Mouse (Mus musculus) liver, adult 2 months (tissue): Measurements from ENCODE around the gene Wdr17. TPM values are rescaled to one million over a fixed set of nuclear protein-coding genes. Genes with fewer than 3 reads are reported as not detected.

Experiments used
- DNase-seq: peaks from one replicate; pipeline ENCODE4 v3.0.0-alpha.2; 2011; ENCODE audit warnings: low read depth, low spot score; ENCODE audit errors: extremely low read depth
- H3K27ac ChIP-seq: fragments of 200-500 bp; replicated peaks from 2 replicates; pipeline ENCODE4 v1.5.1; 2012; ENCODE audit warnings: low read depth, mild to moderate bottlenecking, control low read depth, inconsistent platforms, low read length; ENCODE audit not compliant: insufficient read depth
- H3K27me3 ChIP-seq: fragments of 200-500 bp; 2 replicates; pipeline ENCODE4 v1.6.1; 2012; ENCODE audit warnings: mild to moderate bottlenecking, moderate library complexity, low read length, inconsistent platforms; ENCODE audit not compliant: control insufficient read depth, insufficient read depth
- H3K36me3 ChIP-seq: fragments of 200-500 bp; 2 replicates; pipeline ENCODE4 v1.6.1; 2012; ENCODE audit warnings: low read length, inconsistent platforms; ENCODE audit not compliant: control insufficient read depth, insufficient read depth
- H3K4me1 ChIP-seq: fragments of 200-500 bp; 2 replicates; pipeline ENCODE4 v1.6.1; 2011; ENCODE audit warnings: low read length; ENCODE audit not compliant: control insufficient read depth, insufficient read depth
- H3K4me3 ChIP-seq: fragments of 200-500 bp; 2 replicates; pipeline ENCODE4 v1.5.1; 2011; ENCODE audit warnings: low read depth, mild to moderate bottlenecking, control low read depth, low read length, moderate library complexity; ENCODE audit not compliant: insufficient read depth
- H3K79me2 ChIP-seq: fragments of 200-500 bp; 2 replicates; pipeline ENCODE4 v1.6.1; 2012; ENCODE audit warnings: inconsistent platforms, mild to moderate bottlenecking, low read length, moderate library complexity; ENCODE audit not compliant: control insufficient read depth, insufficient read depth
- H3K9ac ChIP-seq: fragments of 200-500 bp; 2 replicates; pipeline ENCODE4 v1.6.1; 2012; ENCODE audit warnings: low read depth, mild to moderate bottlenecking, control low read depth, inconsistent platforms, low read length
- CTCF ChIP-seq: fragments of 200-500 bp; IDR thresholded peaks from 2 replicates; pipeline ENCODE4 v1.5.1; 2011; ENCODE audit warnings: low read depth, low read length, control low read depth
- POLR2A ChIP-seq: fragments of 200-500 bp; IDR thresholded peaks from 2 replicates; pipeline ENCODE4 v1.6.1; 2011; ENCODE audit warnings: low read length, control low read depth; ENCODE audit not compliant: insufficient read depth; ENCODE audit errors: extremely low read depth
- WGBS: fragments of 180-500 bp; shearing (Covaris S2); methylation state at CpG from one replicate; pipeline ENCODE4 v1.1.7; 2018; 5-methylcytosine and 5-hydroxymethylcytosine counted together
- polyA plus RNA-seq: library from polyadenylated mRNA; depleted of rRNA; stranded (reverse); fragments of >200 nt; gene quantifications from 2 replicates; pipeline ENCODE4 v1.2.3, GENCODE M21; 2012
- total RNA-seq: library from RNA; depleted of rRNA; stranded (reverse); fragments of >200 nt; gene quantifications from 2 replicates; pipeline ENCODE4 v1.2.3, GENCODE M21; 2014

Wdr17 gene
- total and polyA plus RNA-seq, 2 experiments, result not detected

GRCm38 (mm10) chr8:54864761-54865064 is 22.3 kb downstream of the Wdr17 start:
- H3K79me2 ChIP-seq, result no peaks in the 10 kb centered on the region
- no peaks in the 10 kb centered on the region for H3K36me3 ChIP-seq
- H3K27ac ChIP-seq, result no peak overlapping the region
- 73% methylated on average over 1 of the region's 1 CpGs for WGBS
- DNase-seq, result no peak
- TF ChIP-seq CTCF (no peak), POLR2A (no peak)
- H3K4me1 ChIP-seq, result no peaks in the 10 kb centered on the region
- no peak overlapping the region for H3K9ac ChIP-seq
- H3K27me3 ChIP-seq, result no peaks in the 10 kb centered on the region
- H3K4me3 ChIP-seq, result no peak overlapping the region

- H3K79me2 ChIP-seq, result no peaks in the 10 kb centered on the region
These were observed 22.8 kb downstream of the Wdr17 start for GRCm38 (mm10) chr8:54864038-54864760.

DNA sequence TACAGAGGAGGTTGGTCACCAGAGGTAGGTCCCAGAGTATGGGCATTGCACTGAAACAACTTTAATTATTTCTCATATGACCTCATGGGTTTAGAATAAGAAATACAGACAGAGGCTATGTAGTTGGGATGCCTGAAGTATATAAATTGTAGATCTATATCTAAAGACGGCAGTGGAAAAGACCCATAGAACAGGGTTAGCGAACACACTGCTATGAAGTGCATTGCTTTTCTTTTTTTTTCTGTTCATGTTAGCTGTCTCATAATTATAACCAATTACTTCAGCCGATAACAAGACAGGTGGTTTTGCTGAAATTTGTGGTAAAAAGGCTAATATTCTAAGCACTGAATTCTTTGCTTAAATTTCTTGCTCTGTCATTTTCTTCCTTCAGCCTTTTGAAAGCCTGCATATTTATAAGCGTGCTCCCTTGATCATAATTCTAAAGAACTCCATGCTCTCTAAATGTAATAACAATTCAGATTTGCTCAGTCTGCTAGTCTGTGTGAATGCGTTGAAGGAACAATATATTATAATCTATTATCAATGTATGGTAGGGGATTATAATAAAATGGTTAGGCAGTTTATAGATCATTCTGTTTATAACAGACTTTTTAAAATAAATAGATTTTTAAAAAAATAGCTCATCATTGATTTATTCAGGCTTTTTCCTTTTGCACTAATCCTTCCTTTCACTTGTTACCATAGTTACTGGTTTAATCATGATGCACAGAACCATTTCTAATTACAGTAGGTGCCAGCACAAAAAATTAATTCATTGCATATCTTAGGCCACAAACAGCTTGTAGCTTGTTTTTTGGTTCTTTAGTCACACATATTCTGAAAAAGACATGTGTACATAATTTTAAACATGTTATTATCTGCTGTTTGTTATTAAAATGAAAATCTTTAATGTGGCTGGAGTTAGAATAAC is 50.7 kb downstream of the Wdr17 start:
- Histone ChIP-seq H3K4me3 (no peak overlapping the region), H3K27ac (no peak overlapping the region), H3K79me2 (no peaks in the 10 kb centered on the region), H3K4me1 (no peaks in the 10 kb centered on the region), H3K27me3 (no peaks in the 10 kb centered on the region), H3K9ac (no peak overlapping the region), H3K36me3 (no peaks in the 10 kb centered on the region)
- DNase-seq, result no peak
- TF ChIP-seq CTCF (no peak), POLR2A (no peak)
- WGBS, result 94% methylated on average over 5 of the region's 5 CpGs

More at GRCm38 (mm10) chr8:54864038-54864760, 22.8 kb downstream of the Wdr17 start:
- DNase-seq, result no peak
- H3K36me3 ChIP-seq, result no peaks in the 10 kb centered on the region
- WGBS, result 72% methylated on average over 4 of the region's 4 CpGs
- TF ChIP-seq POLR2A (no peak), CTCF (no peak)
- no peak overlapping the region for H3K27ac ChIP-seq
- H3K4me1 ChIP-seq, result no peaks in the 10 kb centered on the region
- no peaks in the 10 kb centered on the region for H3K27me3 ChIP-seq
- no peak overlapping the region for H3K4me3 ChIP-seq
- H3K9ac ChIP-seq, result no peak overlapping the region

- no peaks in the 10 kb centered on the region for H3K79me2 ChIP-seq
These were observed 57.1 kb downstream of the Wdr17 start for GRCm38 (mm10) chr8:54829794-54830426.

DNA sequence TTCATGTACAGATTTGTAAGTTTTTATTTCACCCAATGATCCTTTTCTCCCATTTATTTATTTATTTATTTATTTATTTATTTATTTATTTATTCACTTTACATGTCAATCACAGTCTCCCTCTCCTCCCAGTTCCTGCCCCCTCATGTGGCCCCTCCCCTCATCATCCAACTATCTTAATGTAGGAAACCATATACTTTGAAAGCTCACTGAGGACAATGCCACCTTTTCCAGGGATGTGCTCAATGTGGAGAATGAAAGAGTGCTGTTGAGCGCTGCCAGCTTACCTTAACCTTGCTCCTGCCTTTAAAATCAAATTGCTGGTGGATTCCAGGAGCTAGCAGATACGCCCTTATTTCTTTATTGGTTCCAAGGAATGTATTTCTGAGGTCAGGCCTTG is 59.0 kb downstream of the Wdr17 start:
- H3K4me1 ChIP-seq, result no peaks in the 10 kb centered on the region
- no peak overlapping the region for H3K9ac ChIP-seq
- no peaks in the 10 kb centered on the region for H3K36me3 ChIP-seq
- no peaks in the 10 kb centered on the region for H3K27me3 ChIP-seq
- H3K27ac ChIP-seq, result no peak overlapping the region
- H3K79me2 ChIP-seq, result no peaks in the 10 kb centered on the region
- TF ChIP-seq POLR2A (no peak), CTCF (no peak)
- 89% methylated on average over 2 of the region's 2 CpGs for WGBS
- DNase-seq, result no peak
- no peak overlapping the region for H3K4me3 ChIP-seq

More at GRCm38 (mm10) chr8:54829794-54830426, 57.1 kb downstream of the Wdr17 start:
- H3K27ac ChIP-seq, result no peak overlapping the region
- H3K9ac ChIP-seq, result no peak overlapping the region
- DNase-seq, result no peak
- no peaks in the 10 kb centered on the region for H3K36me3 ChIP-seq
- H3K4me1 ChIP-seq, result no peaks in the 10 kb centered on the region
- no peak overlapping the region for H3K4me3 ChIP-seq
- H3K27me3 ChIP-seq, result no peaks in the 10 kb centered on the region
- TF ChIP-seq CTCF (0 out of 2 replicates have a peak, but pooled peaks have one; percentile 6), POLR2A (no peak)
- 52% methylated on average over 4 of the region's 4 CpGs for WGBS
